Mouse (Mus musculus): Measurements from ENCODE around the gene Dok1. TPM values are rescaled to one million over a fixed set of nuclear protein-coding genes. Genes with fewer than 3 reads are reported as not detected.
A peak's percentile ranks its signal among the peaks of the same experiment; 100 is the strongest.

The Dok1 gene
- polyA plus RNA-seq, 1 experiment from 2014 or later, result 16.7 TPM

DNA sequence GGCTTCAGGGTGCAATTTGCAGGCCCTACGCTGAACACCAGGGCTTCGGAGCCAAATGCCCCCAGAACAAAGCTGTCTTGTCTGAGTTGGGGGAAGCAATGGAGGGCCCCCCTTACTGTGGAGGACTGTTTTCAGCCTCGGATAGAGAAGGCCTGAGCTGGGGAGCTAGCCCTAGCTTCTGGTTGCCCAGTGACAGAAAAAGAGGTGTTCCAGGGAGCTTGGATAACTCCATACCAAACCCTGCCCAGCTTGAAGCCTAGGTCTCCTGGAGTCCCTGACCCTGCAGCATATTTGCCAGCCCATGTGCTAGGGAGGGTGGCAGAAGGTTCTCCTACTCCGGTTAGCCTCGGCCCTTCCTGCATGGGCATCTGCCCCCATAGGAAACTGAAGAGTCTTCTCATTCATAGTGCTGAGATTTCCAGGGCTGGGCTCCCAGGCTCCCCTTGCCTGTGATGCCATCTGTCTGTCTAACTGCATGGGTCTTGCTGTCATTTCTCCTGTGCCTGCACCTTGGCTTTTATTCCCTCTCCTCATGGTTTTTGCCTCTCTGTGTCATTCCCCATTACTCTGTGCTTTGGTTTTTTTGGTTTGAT lies 1.3 kb upstream of the Dok1 start:
- Histone ChIP-seq H3K4me2 (ENCODE audit: low read depth, low read length) (peak overlapping the region; percentile 91), H3K36me3 (ENCODE audit: control insufficient read depth, insufficient read depth, low read length) (no peaks in the 10 kb centered on the region), H3K27ac (ENCODE audit: low read length) (peak overlapping the region; percentile 93), H3K4me1 (replicated peaks; ENCODE audit: control insufficient read depth, insufficient read depth, low read length) (peaks cover 31% of the 10 kb centered on the region), H3K4me3 (ENCODE audit: low read length) (peak overlapping the region; percentile 75), H3K27me3 (ENCODE audit: control insufficient read depth, insufficient read depth, low read depth, low read length) (no peaks in the 10 kb centered on the region), H3K9me3 (ENCODE audit: control insufficient read depth, low read length) (no peaks in the 10 kb centered on the region), H3K9ac (ENCODE audit: low read length) (peak overlapping the region; percentile 76)
- ATAC-seq (ENCODE audit: low read depth), result no peak
- 13% methylated on average over 5 of the region's 5 CpGs for WGBS

DNA sequence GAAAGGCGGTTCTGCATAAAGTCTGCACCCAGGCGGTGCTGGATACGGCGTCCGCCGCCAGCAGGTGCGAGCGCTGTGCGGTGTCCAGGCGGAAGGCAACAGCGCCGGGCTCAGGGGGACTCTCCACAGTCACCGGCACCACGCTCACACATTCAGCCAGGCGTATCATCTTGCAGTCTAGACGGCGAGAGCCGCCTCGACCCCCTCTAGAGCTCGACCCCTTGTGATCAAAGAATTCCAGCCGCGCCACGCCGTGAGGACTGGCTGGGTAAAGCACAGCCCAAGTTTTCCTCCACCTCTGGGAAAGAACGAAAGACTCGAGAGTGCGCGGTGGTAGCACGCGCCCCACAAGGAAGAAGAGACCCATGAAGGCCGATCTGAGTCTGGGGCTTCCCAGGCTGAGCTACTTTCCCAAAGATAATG lies 491 bp downstream of the Dok1 start:
- Histone ChIP-seq H3K9ac (ENCODE audit: low read length) (peak overlapping the region; percentile 76), H3K4me2 (ENCODE audit: low read depth, low read length) (peak overlapping the region; percentile 91), H3K9me3 (ENCODE audit: control insufficient read depth, low read length) (no peaks in the 10 kb centered on the region), H3K36me3 (ENCODE audit: control insufficient read depth, insufficient read depth, low read length) (no peaks in the 10 kb centered on the region), H3K27ac (ENCODE audit: low read length) (peak overlapping the region; percentile 93), H3K27me3 (ENCODE audit: control insufficient read depth, insufficient read depth, low read depth, low read length) (no peaks in the 10 kb centered on the region), H3K4me3 (ENCODE audit: low read length) (peak overlapping the region; percentile 75), H3K4me1 (replicated peaks; ENCODE audit: control insufficient read depth, insufficient read depth, low read length) (peaks cover 29% of the 10 kb centered on the region)
- 0% methylated on average over 31 of the region's 31 CpGs for WGBS
- peak; percentile 35 for ATAC-seq (ENCODE audit: low read depth)

DNA sequence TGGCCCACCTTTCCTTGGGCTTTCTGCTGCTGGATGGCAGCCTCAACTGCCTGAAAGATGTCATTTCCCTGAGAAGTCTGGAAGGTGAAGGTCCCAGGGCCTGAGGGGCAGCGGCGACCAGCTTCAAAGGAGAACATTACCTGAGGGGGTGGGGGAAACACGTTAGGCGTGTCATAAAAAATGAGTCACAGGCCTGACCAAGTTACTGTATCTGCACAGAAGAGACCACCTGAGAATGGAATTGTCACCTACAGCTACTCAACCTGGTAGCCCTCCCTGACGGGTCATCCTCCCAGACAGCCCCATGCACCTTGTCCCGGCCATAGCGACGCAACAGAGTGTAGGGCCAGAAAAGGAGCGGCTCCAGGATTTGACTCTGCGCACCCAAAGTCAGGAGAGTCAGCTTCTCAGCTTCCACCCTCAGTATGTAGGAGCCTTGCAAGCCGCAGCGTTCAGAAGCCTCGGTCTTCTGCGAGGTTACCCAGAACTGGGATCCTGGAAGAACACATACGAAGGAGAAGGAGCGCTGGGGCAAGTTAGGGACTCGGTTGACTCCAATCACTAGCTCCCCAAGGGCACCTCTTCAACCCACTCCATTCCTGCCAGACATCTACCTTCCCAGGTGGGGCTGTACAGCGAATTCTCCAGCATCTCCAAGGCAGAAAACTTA lies 1.2 kb downstream of the Dok1 start:
- Histone ChIP-seq H3K4me1 (replicated peaks; ENCODE audit: control insufficient read depth, insufficient read depth, low read length) (peaks cover 32% of the 10 kb centered on the region), H3K9me3 (ENCODE audit: control insufficient read depth, low read length) (no peaks in the 10 kb centered on the region), H3K9ac (ENCODE audit: low read length) (peak overlapping the region; percentile 76), H3K4me2 (ENCODE audit: low read depth, low read length) (peak overlapping the region; percentile 91), H3K4me3 (ENCODE audit: low read length) (peak overlapping the region; percentile 75), H3K27ac (ENCODE audit: low read length) (no peak overlapping the region), H3K36me3 (ENCODE audit: control insufficient read depth, insufficient read depth, low read length) (no peaks in the 10 kb centered on the region), H3K27me3 (ENCODE audit: control insufficient read depth, insufficient read depth, low read depth, low read length) (no peaks in the 10 kb centered on the region)
- WGBS, result 43% methylated on average over 18 of the region's 18 CpGs
- no peak for ATAC-seq (ENCODE audit: low read depth)

DNA sequence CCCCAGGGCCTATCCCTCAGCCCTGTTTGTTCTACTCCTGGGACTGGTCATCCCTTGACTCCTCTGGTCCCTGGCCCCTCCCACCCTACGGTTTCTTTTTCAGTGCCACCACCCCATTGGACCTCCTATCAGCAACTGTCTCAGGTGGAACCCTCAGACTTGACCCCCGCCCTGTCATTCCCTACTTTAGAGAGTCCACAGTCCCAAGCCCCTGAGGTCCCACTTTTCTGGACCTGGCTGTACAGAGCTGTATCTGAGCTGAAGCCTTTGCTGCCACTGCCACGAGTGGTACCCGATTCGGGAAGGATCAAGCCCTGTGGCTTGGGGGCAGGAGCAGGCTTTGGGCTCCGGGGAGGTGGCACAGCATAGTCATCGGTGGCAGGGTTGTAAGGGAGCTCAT lies 2.2 kb downstream of the Dok1 start:
- WGBS, result 71% methylated on average over 7 of the region's 7 CpGs
- no peak overlapping the region for H3K4me3 ChIP-seq (ENCODE audit: low read length)
- H3K9me3 ChIP-seq (ENCODE audit: control insufficient read depth, low read length), result no peaks in the 10 kb centered on the region
- H3K9ac ChIP-seq (ENCODE audit: low read length), result no peak overlapping the region
- no peak overlapping the region for H3K27ac ChIP-seq (ENCODE audit: low read length)
- H3K27me3 ChIP-seq (ENCODE audit: control insufficient read depth, insufficient read depth, low read depth, low read length), result no peaks in the 10 kb centered on the region
- H3K36me3 ChIP-seq (ENCODE audit: control insufficient read depth, insufficient read depth, low read length), result no peaks in the 10 kb centered on the region
- H3K4me1 ChIP-seq (replicated peaks; ENCODE audit: control insufficient read depth, insufficient read depth, low read length), result peaks cover 30% of the 10 kb centered on the region
- H3K4me2 ChIP-seq (ENCODE audit: low read depth, low read length), result no peak overlapping the region
- no peak for ATAC-seq (ENCODE audit: low read depth)

DNA sequence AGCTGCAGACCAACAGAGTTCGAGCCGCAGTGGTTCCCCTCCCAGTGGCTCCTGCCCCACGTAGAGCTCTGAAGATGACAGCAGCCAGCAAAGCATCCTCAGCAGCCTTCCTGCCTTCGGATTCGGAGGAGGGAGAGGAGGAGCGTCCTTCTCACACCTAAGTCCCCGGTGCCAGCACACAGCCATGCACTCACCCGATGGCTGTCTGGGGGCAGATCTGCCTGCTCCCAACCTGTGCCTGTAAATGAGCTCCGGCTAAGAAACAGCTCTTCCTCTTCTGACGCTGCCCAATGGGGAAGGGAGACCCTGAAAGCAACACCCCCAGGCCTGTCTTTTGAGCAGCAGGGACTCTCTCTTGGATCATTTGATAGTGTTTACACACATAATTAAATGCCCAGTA lies 3.5 kb downstream of the Dok1 start:
- Histone ChIP-seq H3K36me3 (ENCODE audit: control insufficient read depth, insufficient read depth, low read length) (no peaks in the 10 kb centered on the region), H3K9me3 (ENCODE audit: control insufficient read depth, low read length) (no peaks in the 10 kb centered on the region), H3K4me2 (ENCODE audit: low read depth, low read length) (no peak overlapping the region), H3K4me1 (replicated peaks; ENCODE audit: control insufficient read depth, insufficient read depth, low read length) (peaks cover 22% of the 10 kb centered on the region), H3K4me3 (ENCODE audit: low read length) (no peak overlapping the region), H3K27ac (ENCODE audit: low read length) (no peak overlapping the region), H3K9ac (ENCODE audit: low read length) (no peak overlapping the region), H3K27me3 (ENCODE audit: control insufficient read depth, insufficient read depth, low read depth, low read length) (no peaks in the 10 kb centered on the region)
- no peak for ATAC-seq (ENCODE audit: low read depth)
- 41% methylated on average over 10 of the region's 10 CpGs for WGBS

DNA sequence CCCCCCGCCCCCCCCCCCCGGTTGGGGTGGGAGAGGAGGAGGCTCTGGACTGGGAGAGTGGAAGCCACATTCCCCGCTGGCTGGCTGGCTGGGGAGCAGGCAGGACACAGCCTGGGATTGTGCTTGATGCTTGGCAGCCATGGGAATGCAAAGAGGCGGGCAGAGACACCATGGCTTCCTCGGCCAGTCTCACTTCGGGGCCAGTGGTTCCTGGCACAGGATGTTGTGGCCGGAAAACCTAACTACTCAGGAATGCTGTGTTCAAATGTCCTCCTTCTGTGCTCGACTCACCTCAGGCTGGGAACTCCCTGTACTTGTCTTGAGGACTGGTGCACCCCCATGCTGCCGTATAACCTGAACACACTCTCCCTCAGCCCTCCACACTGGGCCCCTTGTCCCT lies 5.6 kb downstream of the Dok1 start:
- Histone ChIP-seq H3K36me3 (ENCODE audit: control insufficient read depth, insufficient read depth, low read length) (no peaks in the 10 kb centered on the region), H3K4me2 (ENCODE audit: low read depth, low read length) (no peak overlapping the region), H3K4me3 (ENCODE audit: low read length) (no peak overlapping the region), H3K9ac (ENCODE audit: low read length) (peak overlapping the region; percentile 45; the same call in 1 of the 2 replicates), H3K27me3 (ENCODE audit: control insufficient read depth, insufficient read depth, low read depth, low read length) (no peaks in the 10 kb centered on the region), H3K4me1 (replicated peaks; ENCODE audit: control insufficient read depth, insufficient read depth, low read length) (peaks cover 17% of the 10 kb centered on the region), H3K9me3 (ENCODE audit: control insufficient read depth, low read length) (no peaks in the 10 kb centered on the region), H3K27ac (ENCODE audit: low read length) (no peak overlapping the region)
- ATAC-seq (ENCODE audit: low read depth), result peak; percentile 35
- 16% methylated on average over 7 of the region's 9 CpGs for WGBS

DNA sequence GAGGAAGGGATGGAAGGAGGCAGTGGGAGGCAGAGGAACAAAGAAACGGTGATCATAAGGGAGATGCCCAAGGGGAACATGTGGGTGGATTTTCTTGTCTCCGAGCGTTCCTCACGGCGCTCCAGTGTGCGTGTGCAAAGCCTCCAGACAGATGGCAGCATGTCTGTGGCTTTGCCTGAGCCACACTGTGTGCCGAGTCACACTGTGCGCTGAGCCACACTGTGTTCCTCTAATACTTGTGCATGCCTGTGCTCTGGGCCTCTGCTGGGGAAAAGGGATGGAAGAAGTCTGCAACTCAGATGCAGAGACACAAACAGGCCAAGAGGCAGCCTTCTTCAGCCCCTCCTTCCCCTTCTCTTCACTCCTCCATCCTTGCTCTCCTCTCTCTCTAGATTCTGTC lies 6.0 kb downstream of the Dok1 start:
- H3K27ac ChIP-seq (ENCODE audit: low read length), result no peak overlapping the region
- WGBS, result 78% methylated on average over 8 of the region's 8 CpGs
- ATAC-seq (ENCODE audit: low read depth), result no peak

DNA sequence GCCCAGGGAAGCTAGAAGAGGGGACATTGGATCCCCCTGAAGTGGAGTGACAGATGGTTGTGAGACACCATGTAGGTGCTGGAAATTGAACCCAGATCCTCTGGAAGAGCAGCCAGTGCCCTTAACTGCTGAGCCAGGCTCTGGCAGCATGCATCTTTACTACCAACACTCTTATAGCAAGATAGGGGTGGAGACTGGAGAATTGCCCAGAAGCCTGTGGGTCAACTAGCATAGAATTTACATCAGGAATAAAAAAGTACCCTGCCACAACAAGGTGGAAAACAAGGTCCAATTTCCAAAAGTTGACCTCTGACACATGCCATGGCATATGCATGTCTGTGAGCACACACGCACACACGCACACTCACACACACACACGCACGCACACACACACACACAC lies 8.1 kb downstream of the Dok1 start:
- no peak overlapping the region for H3K4me2 ChIP-seq (ENCODE audit: low read depth, low read length)
- H3K4me3 ChIP-seq (ENCODE audit: low read length), result no peak overlapping the region
- H3K27ac ChIP-seq (ENCODE audit: low read length), result no peak overlapping the region
- peaks cover 8% of the 10 kb centered on the region for H3K4me1 ChIP-seq (replicated peaks; ENCODE audit: control insufficient read depth, insufficient read depth, low read length)
- ATAC-seq (ENCODE audit: low read depth), result no peak
- no peaks in the 10 kb centered on the region for H3K9me3 ChIP-seq (ENCODE audit: control insufficient read depth, low read length)
- 83% methylated on average over 4 of the region's 4 CpGs for WGBS
- no peaks in the 10 kb centered on the region for H3K36me3 ChIP-seq (ENCODE audit: control insufficient read depth, insufficient read depth, low read length)
- H3K9ac ChIP-seq (ENCODE audit: low read length), result no peak overlapping the region
- H3K27me3 ChIP-seq (ENCODE audit: control insufficient read depth, insufficient read depth, low read depth, low read length), result no peaks in the 10 kb centered on the region

More for the DNA sequence above, 6.0 kb downstream of the Dok1 start:
- H3K4me3 ChIP-seq (ENCODE audit: low read length), result no peak overlapping the region
- no peaks in the 10 kb centered on the region for H3K9me3 ChIP-seq (ENCODE audit: control insufficient read depth, low read length)
- H3K27me3 ChIP-seq (ENCODE audit: control insufficient read depth, insufficient read depth, low read depth, low read length), result no peaks in the 10 kb centered on the region
- peaks cover 14% of the 10 kb centered on the region for H3K4me1 ChIP-seq (replicated peaks; ENCODE audit: control insufficient read depth, insufficient read depth, low read length)
- H3K36me3 ChIP-seq (ENCODE audit: control insufficient read depth, insufficient read depth, low read length), result no peaks in the 10 kb centered on the region
- H3K9ac ChIP-seq (ENCODE audit: low read length), result peak overlapping the region; percentile 45; the same call in 1 of the 2 replicates
- no peak overlapping the region for H3K4me2 ChIP-seq (ENCODE audit: low read depth, low read length)

DNA sequence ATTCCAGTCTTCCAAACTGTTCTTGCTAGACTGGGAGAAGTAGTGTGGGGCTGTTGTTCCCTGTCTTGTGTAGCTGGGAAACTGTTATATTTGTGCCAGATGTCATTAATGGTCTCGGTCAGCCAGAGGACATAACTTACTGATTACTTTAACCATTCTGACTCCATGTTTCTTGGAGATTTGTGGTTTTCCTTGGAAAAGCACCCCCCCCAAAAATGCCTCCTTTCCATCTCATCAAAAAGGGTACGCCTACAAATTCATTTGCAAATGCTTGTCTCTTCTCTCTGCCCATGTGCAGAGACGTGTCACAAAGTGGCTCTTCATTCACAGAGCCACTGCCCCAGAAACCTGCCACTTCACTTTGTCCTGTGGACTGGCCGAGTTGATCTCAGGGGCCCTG lies 8.8 kb downstream of the Dok1 start:
- Histone ChIP-seq H3K4me3 (ENCODE audit: low read length) (no peak overlapping the region), H3K36me3 (ENCODE audit: control insufficient read depth, insufficient read depth, low read length) (no peaks in the 10 kb centered on the region), H3K27me3 (ENCODE audit: control insufficient read depth, insufficient read depth, low read depth, low read length) (no peaks in the 10 kb centered on the region), H3K9me3 (ENCODE audit: control insufficient read depth, low read length) (no peaks in the 10 kb centered on the region), H3K4me1 (replicated peaks; ENCODE audit: control insufficient read depth, insufficient read depth, low read length) (peaks cover 8% of the 10 kb centered on the region), H3K27ac (ENCODE audit: low read length) (no peak overlapping the region), H3K9ac (ENCODE audit: low read length) (no peak overlapping the region), H3K4me2 (ENCODE audit: low read depth, low read length) (no peak overlapping the region)
- ATAC-seq (ENCODE audit: low read depth), result no peak
- 57% methylated on average over 4 of the region's 4 CpGs for WGBS
